Mouse (Mus musculus): ENCODE measurements around the gene Gdpd3. TPM values are rescaled to one million over a fixed set of nuclear protein-coding genes. Genes with fewer than 3 reads are reported as not detected.
"Not testable (repeated sequence)": the region's sequence is repeated elsewhere in the genome, so short reads cannot be mapped to it uniquely, and the experiment has no call there.

The Gdpd3 gene
- polyA plus RNA-seq (2014; fragmentation: Nextera tagmentation; extraction: Ambion mirVana): 1.0 and 1.8 TPM in 2 replicates

DNA sequence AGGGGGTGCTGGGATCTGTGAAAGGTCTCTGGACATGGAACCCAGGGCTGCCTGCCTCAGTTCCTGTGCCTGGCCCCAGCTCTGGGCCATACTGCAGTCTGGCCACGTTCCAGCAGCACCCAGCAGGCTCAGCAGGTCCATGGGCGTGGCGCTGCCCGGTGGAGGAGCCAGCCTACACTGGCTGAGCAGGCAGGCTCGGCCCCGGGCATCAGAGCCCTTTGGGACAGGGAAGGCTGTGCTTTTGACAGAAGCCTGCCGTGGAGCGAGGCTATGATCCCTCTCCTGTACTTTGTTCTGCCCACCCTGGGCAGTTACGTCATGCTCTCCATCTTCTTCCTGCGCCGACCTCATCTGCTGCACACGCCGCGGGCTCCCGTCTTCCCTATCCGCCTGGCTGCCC, at the start of gene Gdpd3:
TSS of gene Gdpd3 (plus strand) at position 134 of the 400 bp plus-strand sequence.
- no peaks in the 10 kb centered on the region for H3K9me3 ChIP-seq (ENCODE audit: control insufficient read depth, low read length)
- peaks cover 18% of the 10 kb centered on the region for H3K4me1 ChIP-seq (replicated peaks; ENCODE audit: control insufficient read depth, insufficient read depth, low read length)
- H3K27ac ChIP-seq: no peak within 1 kb of the TSS
- no peak within 1 kb of the TSS for H3K9ac ChIP-seq
- H3K4me2 ChIP-seq (replicated peaks): no peak within 1 kb of the TSS
- no peaks in the 10 kb centered on the region for H3K27me3 ChIP-seq (ENCODE audit: control insufficient read depth, insufficient read depth, low read length)
- no peak for ATAC-seq (ENCODE audit: low FRiP score)
- H3K4me3 ChIP-seq (replicated peaks; ENCODE audit: low read length): no peak within 1 kb of the TSS
- 87% methylated on average over 16 of the region's 16 CpGs for WGBS
- peaks cover 84% of the 10 kb centered on the region for H3K36me3 ChIP-seq (replicated peaks; ENCODE audit: control insufficient read depth, insufficient read depth)
- DNase-seq (ENCODE audit: low spot score): no peak

DNA sequence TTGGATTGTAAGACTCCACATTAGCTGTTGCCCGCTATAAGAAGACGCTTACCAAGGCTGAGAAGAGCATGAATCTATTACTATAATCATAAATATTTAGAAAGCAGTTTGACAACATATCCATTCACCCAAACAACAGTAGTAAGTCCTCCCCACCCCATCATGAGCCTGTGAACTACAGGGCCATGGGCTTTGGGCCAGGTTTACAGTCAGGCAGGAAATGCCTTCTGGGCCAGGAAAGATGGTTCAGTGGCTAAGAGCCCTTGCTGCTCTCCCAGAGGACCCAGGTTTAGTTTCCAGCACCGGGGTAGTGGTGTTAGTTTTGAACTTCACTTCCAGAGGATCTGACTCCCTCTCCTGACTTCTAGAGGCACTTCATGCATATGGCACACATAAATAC, 48.6 kb upstream of the Gdpd3 start:
- Histone ChIP-seq H3K27ac (no peak overlapping the region), H3K4me1 (replicated peaks; ENCODE audit: control insufficient read depth, insufficient read depth, low read length) (no peaks in the 10 kb centered on the region), H3K27me3 (ENCODE audit: control insufficient read depth, insufficient read depth, low read length) (no peaks in the 10 kb centered on the region), H3K36me3 (replicated peaks; ENCODE audit: control insufficient read depth, insufficient read depth) (no peaks in the 10 kb centered on the region), H3K9me3 (ENCODE audit: control insufficient read depth, low read length) (no peaks in the 10 kb centered on the region), H3K9ac (no peak overlapping the region), H3K4me2 (replicated peaks) (no peak overlapping the region), H3K4me3 (replicated peaks; ENCODE audit: low read length) (no peak overlapping the region)
- no peak for ATAC-seq (ENCODE audit: low FRiP score)
- WGBS: 87% methylated on average over 3 of the region's 3 CpGs
- DNase-seq (ENCODE audit: low spot score): no peak

DNA sequence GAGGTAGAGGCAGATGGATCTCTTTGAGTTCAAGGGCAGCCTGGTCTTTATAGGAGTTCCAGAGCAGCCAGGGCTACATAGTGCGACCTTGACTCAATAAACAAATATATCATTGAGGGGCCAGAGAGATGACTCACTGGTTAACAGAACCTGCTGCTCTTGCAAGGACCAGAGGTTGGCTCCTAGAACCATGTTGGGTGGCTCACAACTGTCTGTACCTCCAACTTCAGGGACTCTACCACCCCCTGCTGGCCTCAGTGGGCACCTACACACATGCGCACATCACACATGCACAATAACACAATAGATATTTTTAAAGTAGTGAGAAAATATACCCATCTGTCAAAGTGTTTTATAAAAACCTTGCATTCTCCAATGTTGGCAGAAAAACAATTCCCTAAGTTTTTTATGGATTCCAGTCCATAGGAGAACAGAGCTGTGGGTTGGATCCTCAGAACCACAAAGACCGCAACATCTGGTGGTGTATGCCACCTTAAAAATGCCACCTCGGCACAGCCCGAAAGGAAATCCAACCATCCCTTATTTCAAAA, 47.3 kb upstream of the Gdpd3 start:
- ATAC-seq (ENCODE audit: low FRiP score): no peak
- Histone ChIP-seq H3K9ac (no peak overlapping the region), H3K9me3 (ENCODE audit: control insufficient read depth, low read length) (no peaks in the 10 kb centered on the region), H3K4me2 (replicated peaks) (no peak overlapping the region), H3K27me3 (ENCODE audit: control insufficient read depth, insufficient read depth, low read length) (no peaks in the 10 kb centered on the region), H3K4me1 (replicated peaks; ENCODE audit: control insufficient read depth, insufficient read depth, low read length) (no peaks in the 10 kb centered on the region), H3K4me3 (replicated peaks; ENCODE audit: low read length) (no peak overlapping the region), H3K36me3 (replicated peaks; ENCODE audit: control insufficient read depth, insufficient read depth) (no peaks in the 10 kb centered on the region), H3K27ac (no peak overlapping the region)
- no peak for DNase-seq (ENCODE audit: low spot score)
- WGBS: 97% methylated on average over 5 of the region's 5 CpGs

- Histone ChIP-seq H3K9ac (no peak overlapping the region), H3K27me3 (ENCODE audit: control insufficient read depth, insufficient read depth, low read length) (no peaks in the 10 kb centered on the region), H3K4me2 (replicated peaks) (no peak overlapping the region), H3K36me3 (replicated peaks; ENCODE audit: control insufficient read depth, insufficient read depth) (no peaks in the 10 kb centered on the region), H3K9me3 (ENCODE audit: control insufficient read depth, low read length) (no peaks in the 10 kb centered on the region), H3K27ac (no peak overlapping the region), H3K4me1 (replicated peaks; ENCODE audit: control insufficient read depth, insufficient read depth, low read length) (no peaks in the 10 kb centered on the region), H3K4me3 (replicated peaks; ENCODE audit: low read length) (no peak overlapping the region)
- WGBS: 90% methylated on average over 13 of the region's 13 CpGs
- ATAC-seq (ENCODE audit: low FRiP score) (no peak), DNase-seq (ENCODE audit: low spot score) (no peak)
Measured at GRCm38 (mm10) chr7:126721635-126722034, 44.5 kb upstream of the Gdpd3 start.

- Histone ChIP-seq H3K27ac (no peak overlapping the region), H3K27me3 (ENCODE audit: control insufficient read depth, insufficient read depth, low read length) (no peaks in the 10 kb centered on the region), H3K4me3 (replicated peaks; ENCODE audit: low read length) (no peak overlapping the region), H3K9me3 (ENCODE audit: control insufficient read depth, low read length) (no peaks in the 10 kb centered on the region), H3K9ac (no peak overlapping the region), H3K36me3 (replicated peaks; ENCODE audit: control insufficient read depth, insufficient read depth) (no peaks in the 10 kb centered on the region), H3K4me1 (replicated peaks; ENCODE audit: control insufficient read depth, insufficient read depth, low read length) (no peaks in the 10 kb centered on the region), H3K4me2 (replicated peaks) (no peak overlapping the region)
- DNase-seq (ENCODE audit: low spot score) (no peak), ATAC-seq (ENCODE audit: low FRiP score) (no peak)
- 82% methylated on average over 3 of the region's 3 CpGs for WGBS
Measured at GRCm38 (mm10) chr7:126725077-126725476, 41.1 kb upstream of the Gdpd3 start.

GRCm38 (mm10) chr7:126725667-126726066, 40.5 kb upstream of the Gdpd3 start:
- Histone ChIP-seq H3K9me3 (ENCODE audit: control insufficient read depth, low read length) (no peaks in the 10 kb centered on the region), H3K4me1 (replicated peaks; ENCODE audit: control insufficient read depth, insufficient read depth, low read length) (no peaks in the 10 kb centered on the region), H3K9ac (no peak overlapping the region), H3K36me3 (replicated peaks; ENCODE audit: control insufficient read depth, insufficient read depth) (no peaks in the 10 kb centered on the region), H3K27ac (no peak overlapping the region), H3K4me3 (replicated peaks; ENCODE audit: low read length) (no peak overlapping the region), H3K4me2 (replicated peaks) (no peak overlapping the region), H3K27me3 (ENCODE audit: control insufficient read depth, insufficient read depth, low read length) (no peaks in the 10 kb centered on the region)
- ATAC-seq (ENCODE audit: low FRiP score) (no peak), DNase-seq (ENCODE audit: low spot score) (no peak)
- WGBS: 91% methylated on average over 5 of the region's 5 CpGs

DNA sequence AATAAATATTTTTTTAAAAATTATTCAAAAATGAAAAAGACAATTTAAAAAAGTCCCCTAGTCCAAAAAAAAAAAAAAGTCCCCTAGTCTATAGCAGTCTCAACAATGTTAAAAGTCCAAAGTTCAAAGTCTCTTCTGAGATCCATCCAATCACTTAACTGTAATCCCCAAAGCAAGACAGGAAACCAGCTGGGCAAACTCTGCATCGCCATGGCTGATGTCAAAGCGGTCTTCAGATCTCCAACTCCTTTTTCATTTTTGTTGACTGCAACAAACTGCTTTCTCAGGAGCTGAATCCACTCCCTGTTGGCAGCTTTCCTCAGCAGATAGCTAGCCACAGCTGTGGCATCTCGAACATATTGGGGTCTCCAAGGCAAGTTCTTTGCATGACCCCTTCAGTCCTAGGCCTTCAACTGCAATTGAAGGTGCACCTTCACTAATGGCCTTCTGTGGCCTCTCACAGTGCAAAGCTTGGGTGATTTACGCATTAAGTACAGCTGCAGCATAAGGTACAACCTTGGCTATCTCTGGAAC, 35.8 kb upstream of the Gdpd3 start:
- H3K9me3 ChIP-seq (ENCODE audit: control insufficient read depth, low read length); H3K4me1 ChIP-seq (replicated peaks; ENCODE audit: control insufficient read depth, insufficient read depth, low read length); H3K9ac ChIP-seq; H3K4me2 ChIP-seq (replicated peaks); H3K4me3 ChIP-seq (replicated peaks; ENCODE audit: low read length); ATAC-seq (ENCODE audit: low FRiP score); DNase-seq (ENCODE audit: low spot score); H3K36me3 ChIP-seq (replicated peaks; ENCODE audit: control insufficient read depth, insufficient read depth); H3K27me3 ChIP-seq (ENCODE audit: control insufficient read depth, insufficient read depth, low read length); H3K27ac ChIP-seq: not testable (repeated sequence)
- 87% methylated on average over 4 of the region's 4 CpGs for WGBS

GRCm38 (mm10) chr7:126736122-126736521, 30.0 kb upstream of the Gdpd3 start:
- no peak overlapping the region for H3K4me3 ChIP-seq (replicated peaks; ENCODE audit: low read length)
- DNase-seq (ENCODE audit: low spot score): no peak
- no peaks in the 10 kb centered on the region for H3K36me3 ChIP-seq (replicated peaks; ENCODE audit: control insufficient read depth, insufficient read depth)
- H3K4me1 ChIP-seq (replicated peaks; ENCODE audit: control insufficient read depth, insufficient read depth, low read length): no peaks in the 10 kb centered on the region
- no peak overlapping the region for H3K4me2 ChIP-seq (replicated peaks)
- no peaks in the 10 kb centered on the region for H3K9me3 ChIP-seq (ENCODE audit: control insufficient read depth, low read length)
- 75% methylated on average over 8 of the region's 8 CpGs for WGBS
- no peak overlapping the region for H3K9ac ChIP-seq
- no peak for ATAC-seq (ENCODE audit: low FRiP score)
- H3K27me3 ChIP-seq (ENCODE audit: control insufficient read depth, insufficient read depth, low read length): no peaks in the 10 kb centered on the region
- no peak overlapping the region for H3K27ac ChIP-seq

DNA sequence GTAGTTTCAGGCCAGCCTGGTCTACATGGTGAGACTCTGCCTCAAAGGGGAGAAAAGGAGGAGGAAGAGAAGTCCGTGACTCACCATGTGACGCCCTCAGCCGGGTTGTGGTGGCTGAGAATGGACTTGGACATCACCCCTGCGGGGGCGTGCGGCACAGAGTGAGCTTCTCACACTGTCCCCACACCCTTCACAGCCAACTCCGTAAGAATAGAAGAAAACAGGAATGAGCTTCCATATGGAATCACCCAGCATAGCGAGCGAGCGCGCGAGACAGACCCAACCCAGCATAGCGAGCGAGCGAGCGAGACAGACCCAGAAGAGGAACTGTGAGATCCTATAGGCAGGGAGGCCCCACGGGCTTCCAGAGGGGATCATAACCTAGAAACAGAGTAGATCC, 26.6 kb upstream of the Gdpd3 start:
- no peak overlapping the region for H3K4me2 ChIP-seq (replicated peaks)
- no peaks in the 10 kb centered on the region for H3K27me3 ChIP-seq (ENCODE audit: control insufficient read depth, insufficient read depth, low read length)
- no peak overlapping the region for H3K9ac ChIP-seq
- H3K9me3 ChIP-seq (ENCODE audit: control insufficient read depth, low read length): no peaks in the 10 kb centered on the region
- H3K36me3 ChIP-seq (replicated peaks; ENCODE audit: control insufficient read depth, insufficient read depth): no peaks in the 10 kb centered on the region
- no peak overlapping the region for H3K27ac ChIP-seq
- no peak for ATAC-seq (ENCODE audit: low FRiP score)
- no peak for DNase-seq (ENCODE audit: low spot score)
- no peaks in the 10 kb centered on the region for H3K4me1 ChIP-seq (replicated peaks; ENCODE audit: control insufficient read depth, insufficient read depth, low read length)
- WGBS: 82% methylated on average over 17 of the region's 17 CpGs
- H3K4me3 ChIP-seq (replicated peaks; ENCODE audit: low read length): no peak overlapping the region

All from hindbrain, embryonic 14.5 days (tissue).